Mouse (Mus musculus): ENCODE measurements around the gene Myo1c. TPM values are rescaled to one million over a fixed set of nuclear protein-coding genes. Genes with fewer than 3 reads are reported as not detected.

Gene Myo1c
- 16.5 TPM for polyA plus RNA-seq (2014; fragmentation: Illumina TruSeq; extraction: RNeasy Lipid Tissue Mini Kit (QIAGEN cat#74804); ENCODE audit: low read depth, low replicate concordance)

GRCm38 (mm10) chr11:75650311-75650710, at the start of gene Myo1c:
Gene Myo1c, plus strand, starts transcription at chr11:75650504.

GRCm38 (mm10) chr11:75630645-75631229, 19.6 kb upstream of the Myo1c start, which contains the start of gene Inpp5k:
Gene Inpp5k, plus strand, starts transcription at chr11:75630988.

GRCm38 (mm10) chr11:75678747-75679438, 28.6 kb downstream of the Myo1c start, which contains the start of gene Crk:
Gene Crk, plus strand, starts transcription at chr11:75679259.

Other genes starting within 250 kb of the Myo1c start
- gene Serpinf1, start 227.8 kb upstream of the Myo1c start, polyA plus RNA-seq (2014; fragmentation: Illumina TruSeq; extraction: RNeasy Lipid Tissue Mini Kit (QIAGEN cat#74804); ENCODE audit: low read depth, low replicate concordance), result 5.1 TPM
- not detected for gene Serpinf2, start 210.9 kb upstream of the Myo1c start, polyA plus RNA-seq (2014; fragmentation: Illumina TruSeq; extraction: RNeasy Lipid Tissue Mini Kit (QIAGEN cat#74804); ENCODE audit: low read depth, low replicate concordance)
- gene Wdr81, start 195.8 kb upstream of the Myo1c start, polyA plus RNA-seq (2014; fragmentation: Illumina TruSeq; extraction: RNeasy Lipid Tissue Mini Kit (QIAGEN cat#74804); ENCODE audit: low read depth, low replicate concordance), result 0.23 TPM
- gene Tlcd2, start 188.8 kb upstream of the Myo1c start, polyA plus RNA-seq (2014; fragmentation: Illumina TruSeq; extraction: RNeasy Lipid Tissue Mini Kit (QIAGEN cat#74804); ENCODE audit: low read depth, low replicate concordance), result 9.5 TPM
- 55.2 TPM for gene Prpf8, start 163.7 kb upstream of the Myo1c start, polyA plus RNA-seq (2014; fragmentation: Illumina TruSeq; extraction: RNeasy Lipid Tissue Mini Kit (QIAGEN cat#74804); ENCODE audit: low read depth, low replicate concordance)
- gene Rilp, start 140.4 kb upstream of the Myo1c start, polyA plus RNA-seq (2014; fragmentation: Illumina TruSeq; extraction: RNeasy Lipid Tissue Mini Kit (QIAGEN cat#74804); ENCODE audit: low read depth, low replicate concordance), result 0.93 TPM
- gene Scarf1, start 137.0 kb upstream of the Myo1c start, polyA plus RNA-seq (2014; fragmentation: Illumina TruSeq; extraction: RNeasy Lipid Tissue Mini Kit (QIAGEN cat#74804); ENCODE audit: low read depth, low replicate concordance), result not detected
- gene Slc43a2, start 118.8 kb upstream of the Myo1c start, polyA plus RNA-seq (2014; fragmentation: Illumina TruSeq; extraction: RNeasy Lipid Tissue Mini Kit (QIAGEN cat#74804); ENCODE audit: low read depth, low replicate concordance), result 3.3 TPM
- 269 TPM for gene Pitpna, start 62.4 kb upstream of the Myo1c start, polyA plus RNA-seq (2014; fragmentation: Illumina TruSeq; extraction: RNeasy Lipid Tissue Mini Kit (QIAGEN cat#74804); ENCODE audit: low read depth, low replicate concordance)
- 61.9 TPM for gene Inpp5k, start 19.5 kb upstream of the Myo1c start, polyA plus RNA-seq (2014; fragmentation: Illumina TruSeq; extraction: RNeasy Lipid Tissue Mini Kit (QIAGEN cat#74804); ENCODE audit: low read depth, low replicate concordance)
- 251 TPM for gene Crk, start 28.8 kb downstream of the Myo1c start, polyA plus RNA-seq (2014; fragmentation: Illumina TruSeq; extraction: RNeasy Lipid Tissue Mini Kit (QIAGEN cat#74804); ENCODE audit: low read depth, low replicate concordance)
- 2,021 TPM for gene Ywhae, start 82.4 kb downstream of the Myo1c start, polyA plus RNA-seq (2014; fragmentation: Illumina TruSeq; extraction: RNeasy Lipid Tissue Mini Kit (QIAGEN cat#74804); ENCODE audit: low read depth, low replicate concordance)
- gene Doc2b, start 145.5 kb downstream of the Myo1c start, polyA plus RNA-seq (2014; fragmentation: Illumina TruSeq; extraction: RNeasy Lipid Tissue Mini Kit (QIAGEN cat#74804); ENCODE audit: low read depth, low replicate concordance), result 9.4 TPM